Mouse (Mus musculus) intestine, postnatal 0 days (tissue): Measurements from ENCODE around the gene Krtap6-1. TPM values are rescaled to one million over a fixed set of nuclear protein-coding genes. Genes with fewer than 3 reads are reported as not detected.

ENCODE experiments used
- polyA plus RNA-seq: library from polyadenylated mRNA; unstranded; fragments of >200 nt; fragmentation: Nextera tagmentation; extraction: Ambion mirVana; gene quantifications from 2 replicates; pipeline ENCODE4 v1.2.1, GENCODE M21; 2015

Krtap6-1 gene
- polyA plus RNA-seq, 1 experiment from 2014 or later: not detected

Other genes starting within 250 kb of the Krtap6-1 start
- not detected in 2 replicates for gene Gm20741, start 219.5 kb upstream of the Krtap6-1 start, polyA plus RNA-seq
- not detected in 2 replicates for gene Krtap15, start 211.5 kb upstream of the Krtap6-1 start, polyA plus RNA-seq
- not detected in 2 replicates for gene Krtap14, start 205.6 kb upstream of the Krtap6-1 start, polyA plus RNA-seq
- not detected in 2 replicates for gene Krtap19-1, start 162.3 kb upstream of the Krtap6-1 start, polyA plus RNA-seq
- gene Krtap19-2, start 157.4 kb upstream of the Krtap6-1 start, polyA plus RNA-seq: not detected in 2 replicates
- gene Krtap19-3, start 153.7 kb upstream of the Krtap6-1 start, polyA plus RNA-seq: not detected in 2 replicates
- gene Krtap19-4, start 146.6 kb upstream of the Krtap6-1 start, polyA plus RNA-seq: not detected in 2 replicates
- gene Krtap19-5, start 135.2 kb upstream of the Krtap6-1 start, polyA plus RNA-seq: not detected in 2 replicates
- gene Krtap19-9b, start 99.4 kb upstream of the Krtap6-1 start, polyA plus RNA-seq: not detected in 2 replicates
- gene Krtap16-3, start 68.8 kb upstream of the Krtap6-1 start, polyA plus RNA-seq: not detected in 2 replicates
- not detected in 2 replicates for gene Krtap22-2, start 20.9 kb upstream of the Krtap6-1 start, polyA plus RNA-seq
- not detected in 2 replicates for gene Gm10229, start 16.4 kb upstream of the Krtap6-1 start, polyA plus RNA-seq
- not detected in 2 replicates for gene Gm10228, start 9.8 kb downstream of the Krtap6-1 start, polyA plus RNA-seq
- gene Krtap6-5, start 16.2 kb downstream of the Krtap6-1 start, polyA plus RNA-seq: not detected in 2 replicates
- gene 1110025L11Rik, start 32.3 kb downstream of the Krtap6-1 start, polyA plus RNA-seq: not detected in 2 replicates
- not detected in 2 replicates for gene Krtap6-3, start 52.3 kb downstream of the Krtap6-1 start, polyA plus RNA-seq
- gene Gm6358, start 109.2 kb downstream of the Krtap6-1 start, polyA plus RNA-seq: not detected in 2 replicates
- gene Gm10061, start 119.4 kb downstream of the Krtap6-1 start, polyA plus RNA-seq: not detected in 2 replicates
- gene Gm9789, start 126.3 kb downstream of the Krtap6-1 start, polyA plus RNA-seq: not detected in 2 replicates
- not detected in 2 replicates for gene Gm7735, start 137.8 kb downstream of the Krtap6-1 start, polyA plus RNA-seq
- not detected in 2 replicates for gene 1110057P08Rik, start 143.0 kb downstream of the Krtap6-1 start, polyA plus RNA-seq
- not detected in 2 replicates for gene Krtap20-2, start 174.2 kb downstream of the Krtap6-1 start, polyA plus RNA-seq